In genomic region chr13:111136392-111136791, GRCm38 (mm10) we compare ENCODE assay signal across 24 mouse cellular contexts.
"Had no signal": no experiment of that assay in that cellular context is flagged by ENCODE, and none has a peak within 500 bp of the region (broad histone marks: within the 10 kb centered on the region; RNA-seq: fewer than 3 reads in every experiment).

No protein-coding gene starts in this region.

- DNase-seq: gastrocnemius, postnatal 14 days; gastrocnemius, postnatal 36 days; heart, adult 11 months; heart, adult 2 months; heart, postnatal 14 days; heart, postnatal 36 days; kidney, adult 11 months; kidney, adult 2 months; kidney, adult 9 months; kidney, postnatal 14 days; kidney, postnatal 36 days; left cerebral cortex, postnatal 4 days had no signal

- H3K4me3 ChIP-seq: heart, adult 2 months; heart, embryonic 13.5 days; heart, embryonic 15.5 days; hindbrain, embryonic 13.5 days; hindbrain, embryonic 15.5 days; kidney, embryonic 15.5 days; limb, embryonic 13.5 days; limb, embryonic 15.5 days; liver, embryonic 12.5 days had no signal

- ATAC-seq: hindbrain, postnatal 0 days; intestine, embryonic 16.5 days; liver, embryonic 12.5 days had no signal

- H3K27ac ChIP-seq: heart, adult 2 months; heart, embryonic 13.5 days; heart, embryonic 15.5 days; hindbrain, embryonic 13.5 days; hindbrain, embryonic 15.5 days; hindbrain, postnatal 0 days; kidney, embryonic 15.5 days; kidney, postnatal 0 days; limb, embryonic 13.5 days; limb, embryonic 15.5 days; liver, embryonic 12.5 days; liver, embryonic 14.5 days had no signal
